Comparison of ENCODE assay signal across 13 mouse cellular contexts in genomic region chr1:98048218-98048801, GRCm38 (mm10). TPM values are rescaled to one million over a fixed set of nuclear protein-coding genes. Genes with fewer than 3 reads are reported as not detected.
A peak's percentile ranks its signal among the peaks of the same experiment; 100 is the strongest.
DNase-seq lines count a peak whose midpoint lies in the region; ATAC-seq and TF ChIP-seq lines count a peak whose summit lies in the region.
"Had no signal": no experiment of that assay in that cellular context is flagged by ENCODE, and none has a peak within 500 bp of the region (broad histone marks: within the 10 kb centered on the region; RNA-seq: fewer than 3 reads in every experiment).

No protein-coding gene starts in this region.

- DNase-seq in Muller cell, postnatal 12 days (ENCODE audit: inconsistent ontology term) = peak; percentile 22
- peak; percentile 80 for DNase-seq in brain, embryonic 14.5 days (ENCODE audit: low read depth)
- DNase-seq in hindbrain, embryonic 14.5 days (ENCODE audit: low spot score) = peak; percentile 29
- DNase-seq in midbrain, postnatal 0 days (ENCODE audit: low spot score) = peak; percentile 62
- no peak for DNase-seq in B cell, adult 2 months
- DNase-seq in testis, postnatal 14 days (ENCODE audit: low spot score) = no peak
- DNase-seq in cerebellum, postnatal 4 days (ENCODE audit: low spot score in 2 of 2) = no peak
- DNase-seq: gastrocnemius, postnatal 10 days; spleen, adult 18-20 months had no signal

- H3K4me3 ChIP-seq in hindbrain, embryonic 14.5 days (replicated peaks; ENCODE audit: low read length) = no peak overlapping the region
- peak overlapping the region; percentile 26; the same call in 1 of the 2 replicates for H3K4me3 ChIP-seq in midbrain, postnatal 0 days (ENCODE audit: low read depth, low read length)
- H3K4me3 ChIP-seq: heart, embryonic 15.5 days; intestine, embryonic 15.5 days had no signal

- no peaks in the 10 kb centered on the region for H3K9me3 ChIP-seq in hindbrain, embryonic 14.5 days (ENCODE audit: control insufficient read depth, low read length)
- H3K9me3 ChIP-seq in midbrain, postnatal 0 days (ENCODE audit: low read length) = no peaks in the 10 kb centered on the region
- H3K9me3 ChIP-seq: heart, embryonic 15.5 days; intestine, embryonic 15.5 days had no signal

- H3K4me1 ChIP-seq in hindbrain, embryonic 14.5 days (replicated peaks; ENCODE audit: control insufficient read depth, insufficient read depth, low read length) = peaks cover 20% of the 10 kb centered on the region
- 0 out of 2 replicates have a peak, but pooled peaks cover 3% of the 10 kb centered on the region for H3K4me1 ChIP-seq in midbrain, postnatal 0 days (ENCODE audit: insufficient read depth, low read length)

- no peak for TF ChIP-seq CTCF in brain, embryonic 14.5 days (IDR thresholded peaks at IDR 0.05; ENCODE audit: borderline replicate concordance, extremely low read depth, insufficient read depth, insufficient read length)
- TF ChIP-seq CTCF in midbrain, postnatal 0 days (IDR thresholded peaks at IDR 0.05) = no peak

- ATAC-seq in hindbrain, embryonic 14.5 days (ENCODE audit: low FRiP score) = peak; percentile 54
- ATAC-seq in midbrain, postnatal 0 days (ENCODE audit: low FRiP score) = peak; percentile 39; the same call in 1 of the 2 replicates

- H3K36me3 ChIP-seq in hindbrain, embryonic 14.5 days (replicated peaks; ENCODE audit: control insufficient read depth, insufficient read depth) = no peaks in the 10 kb centered on the region
- no peaks in the 10 kb centered on the region for H3K36me3 ChIP-seq in midbrain, postnatal 0 days (ENCODE audit: insufficient read depth, low read length)
- H3K36me3 ChIP-seq: heart, embryonic 15.5 days; intestine, embryonic 15.5 days had no signal

- peak overlapping the region; percentile 79 for H3K27ac ChIP-seq in hindbrain, embryonic 14.5 days
- H3K27ac ChIP-seq in midbrain, postnatal 0 days (ENCODE audit: low read depth, low read length) = peak overlapping the region; percentile 68
- H3K27ac ChIP-seq: heart, embryonic 15.5 days; intestine, embryonic 15.5 days; liver, embryonic 14.5 days; macrophage had no signal

- peak overlapping the region; percentile 40 for H3K4me2 ChIP-seq in hindbrain, embryonic 14.5 days (replicated peaks)
- H3K4me2 ChIP-seq in midbrain, postnatal 0 days (ENCODE audit: low read depth, low read length, poor library complexity, severe bottlenecking) = peak overlapping the region; percentile 43
- H3K4me2 ChIP-seq: heart, embryonic 15.5 days; intestine, embryonic 15.5 days had no signal

- H3K27me3 ChIP-seq in hindbrain, embryonic 14.5 days (ENCODE audit: control insufficient read depth, insufficient read depth, low read length) = no peaks in the 10 kb centered on the region
- no peaks in the 10 kb centered on the region for H3K27me3 ChIP-seq in midbrain, postnatal 0 days (ENCODE audit: insufficient read depth, low read length)
- H3K27me3 ChIP-seq: heart, embryonic 15.5 days; intestine, embryonic 15.5 days had no signal

- WGBS in hindbrain, embryonic 14.5 days = 15% methylated on average over 5 of the region's 5 CpGs
- 11% methylated on average over 5 of the region's 5 CpGs for WGBS in midbrain, postnatal 0 days

- no peak for TF ChIP-seq POLR2A in brain, embryonic 14.5 days (IDR thresholded peaks at IDR 0.05; ENCODE audit: borderline replicate concordance, extremely low read depth, insufficient read depth, insufficient read length, poor library complexity, severe bottlenecking)

- H3K9ac ChIP-seq in hindbrain, embryonic 14.5 days = peak overlapping the region; percentile 47
- H3K9ac ChIP-seq in midbrain, postnatal 0 days (replicated peaks; ENCODE audit: low read length, poor library complexity, severe bottlenecking) = peak overlapping the region; percentile 44; the same call in 1 of the 2 replicates
- H3K9ac ChIP-seq: heart, embryonic 15.5 days; intestine, embryonic 15.5 days; liver, embryonic 14.5 days had no signal

RNA-seq across cellular contexts. Expression of gene Pam, which starts 47.1 kb away (rescaled TPM):
- 33.6 and 42.8 TPM in 2 replicates for polyA plus RNA-seq in brain, embryonic 14.5 days (2012; rRNA removed)
- polyA plus RNA-seq in hindbrain, embryonic 14.5 days (2014; fragmentation: Nextera tagmentation; extraction: Ambion mirVana) = 30.8 and 34.4 TPM in 2 replicates
- 104 and 125 TPM in 2 replicates for total RNA-seq in midbrain, postnatal 0 days (2014; rRNA removed)
- 38.8 and 46.6 TPM in 2 replicates for polyA plus RNA-seq in midbrain, postnatal 0 days (2015; fragmentation: Nextera tagmentation; extraction: Ambion mirVana)

Comparison
In these comparisons a context has a peak if more than half of its experiments do, and no peak if none do; other contexts are left out.
1. DNase-seq: peak in Muller cell, postnatal 12 days (single experiment), brain, embryonic 14.5 days (single experiment), hindbrain, embryonic 14.5 days (single experiment) and midbrain, postnatal 0 days (single experiment); none in B cell, adult 2 months (0 of 2), testis, postnatal 14 days (single experiment) and cerebellum, postnatal 4 days (0 of 2).